Mouse (Mus musculus) CH12.LX (cell line): Measurements from ENCODE around the gene Tmem212. TPM values are rescaled to one million over a fixed set of nuclear protein-coding genes. Genes with fewer than 3 reads are reported as not detected.

ENCODE experiments used
- DNase-seq: peaks from one replicate; pipeline ENCODE4 v3.0.0-alpha.2; 2013; ENCODE audit errors: extremely low read depth
- H3K27ac ChIP-seq: 2 replicates; pipeline ENCODE4 v1.5.1; 2012; ENCODE audit warnings: low read depth, mild to moderate bottlenecking, control low read depth, moderate library complexity; ENCODE audit not compliant: insufficient read depth
- H3K27me3 ChIP-seq: replicated peaks from 2 replicates; pipeline ENCODE3; 2012; ENCODE audit warnings: inconsistent platforms
- H3K36me3 ChIP-seq, 2 experiments: replicated peaks in 1 of 2; 2 replicates each; pipeline versions ENCODE3 to v1.6.1; 2012; ENCODE audit warnings: inconsistent platforms in 1 of 2, low read length in 1 of 2, mild to moderate bottlenecking in 1 of 2, mixed read lengths in 1 of 2, moderate library complexity in 1 of 2; ENCODE audit not compliant: control insufficient read depth in 1 of 2, insufficient read depth in 1 of 2
- H3K4me1 ChIP-seq, 2 experiments: 2 replicates each; pipeline ENCODE4 v1.6.1; 2012; ENCODE audit warnings: inconsistent platforms in 1 of 2, moderate library complexity in 1 of 2; ENCODE audit not compliant: insufficient read depth in 2 of 2, control insufficient read depth in 1 of 2
- H3K4me2 ChIP-seq: 2 replicates; pipeline ENCODE4 v1.6.1; 2012; ENCODE audit warnings: low read depth, mild to moderate bottlenecking, control low read depth; ENCODE audit not compliant: poor library complexity, insufficient read depth, severe bottlenecking
- H3K4me3 ChIP-seq, 3 experiments: fragments of 150-350 bp in 1 of 3; sonication (generic) in 1 of 3; replicated peaks in 1 of 3; 2 replicates each; pipeline versions ENCODE3 to v1.5.1; 2011 to 2012; ENCODE audit warnings: low read depth in 2 of 3, low read length in 2 of 3, mild to moderate bottlenecking in 2 of 3, moderate library complexity in 2 of 3, control low read depth in 1 of 3, improper control_type of control experiment in 1 of 3, inconsistent platforms in 1 of 3, mixed read lengths in 1 of 3; ENCODE audit not compliant: poor library complexity in 1 of 3
- H3K79me2 ChIP-seq: replicated peaks from 2 replicates; pipeline ENCODE4 v1.6.1; 2012; ENCODE audit warnings: mild to moderate bottlenecking, moderate library complexity; ENCODE audit not compliant: control insufficient read depth, poor library complexity, insufficient read depth, severe bottlenecking; ENCODE audit errors: extremely low read depth
- H3K9ac ChIP-seq: 2 replicates; pipeline ENCODE4 v1.6.1; 2012; ENCODE audit warnings: low read depth, mild to moderate bottlenecking, control low read depth, moderate library complexity; ENCODE audit not compliant: insufficient read depth
- H3K9me3 ChIP-seq: replicated peaks from 2 replicates; pipeline ENCODE3; 2012; ENCODE audit warnings: low read length, inconsistent platforms, mixed read lengths
- CHD1 ChIP-seq: IDR thresholded peaks from 2 replicates; pipeline ENCODE4 v1.6.1; 2012; ENCODE audit warnings: low read depth, low read length, improper control_type of control experiment, inconsistent platforms
- CTCF ChIP-seq, 2 experiments: IDR thresholded peaks in 1 of 2; conservative IDR thresholded peaks in 1 of 2; 2 replicates each; pipeline ENCODE4 v1.5.1; 2011 to 2012; ENCODE audit warnings: low read depth in 2 of 2, low read length in 2 of 2, improper control_type of control experiment in 1 of 2, inconsistent platforms in 1 of 2, mild to moderate bottlenecking in 1 of 2, moderate library complexity in 1 of 2
- E2F4 ChIP-seq: IDR thresholded peaks from 2 replicates; pipeline ENCODE4 v1.6.1; 2011; ENCODE audit warnings: low read depth, low read length, improper control_type of control experiment; ENCODE audit not compliant: insufficient replicate concordance
- ELF1 ChIP-seq: IDR thresholded peaks from 2 replicates; pipeline ENCODE4 v1.6.1; 2014; ENCODE audit warnings: low read depth, mild to moderate bottlenecking, inconsistent platforms, low read length, improper control_type of control experiment
- EP300 ChIP-seq: IDR thresholded peaks from 2 replicates; pipeline ENCODE4 v1.6.1; 2011; ENCODE audit warnings: low read length, improper control_type of control experiment
- GABPA ChIP-seq: IDR thresholded peaks from 2 replicates; pipeline ENCODE4 v1.6.1; 2012; ENCODE audit warnings: low read depth, low read length, improper control_type of control experiment, inconsistent platforms; ENCODE audit not compliant: insufficient replicate concordance
- HCFC1 ChIP-seq: IDR thresholded peaks from 2 replicates; pipeline ENCODE4 v1.6.1; 2012; ENCODE audit warnings: low read depth, mild to moderate bottlenecking, inconsistent platforms, low read length, improper control_type of control experiment
- IRF4 ChIP-seq: IDR thresholded peaks from 2 replicates; pipeline ENCODE4 v1.6.1; 2014; ENCODE audit warnings: low read depth, mild to moderate bottlenecking, inconsistent platforms, low read length, improper control_type of control experiment
- JUN ChIP-seq: IDR thresholded peaks from 2 replicates; pipeline ENCODE4 v1.6.1; 2011; ENCODE audit warnings: low read depth, mild to moderate bottlenecking, low read length, improper control_type of control experiment, moderate library complexity; ENCODE audit not compliant: insufficient read depth
- MAFK ChIP-seq: IDR thresholded peaks from 2 replicates; pipeline ENCODE4 v1.6.1; 2011; ENCODE audit warnings: low read length, improper control_type of control experiment; ENCODE audit not compliant: insufficient replicate concordance
- MAZ ChIP-seq: IDR thresholded peaks from 2 replicates; pipeline ENCODE4 v1.6.1; 2012; ENCODE audit warnings: low read depth, mild to moderate bottlenecking, inconsistent platforms, low read length, improper control_type of control experiment, moderate library complexity
- MEF2A ChIP-seq: IDR thresholded peaks from 2 replicates; pipeline ENCODE4 v1.6.1; 2014; ENCODE audit warnings: low read depth, mild to moderate bottlenecking, inconsistent platforms, low read length, improper control_type of control experiment, borderline replicate concordance
- MXI1 ChIP-seq: IDR thresholded peaks from 2 replicates; pipeline ENCODE4 v1.6.1; 2011; ENCODE audit warnings: mild to moderate bottlenecking, low read depth, low read length, improper control_type of control experiment
- MYC ChIP-seq: IDR thresholded peaks from 2 replicates; pipeline ENCODE4 v1.6.1; 2011; ENCODE audit warnings: low read depth, mild to moderate bottlenecking, improper control_type of control experiment, low read length
- PAX5 ChIP-seq: IDR thresholded peaks from 2 replicates; pipeline ENCODE4 v1.6.1; 2012; ENCODE audit warnings: low read length, inconsistent platforms, mixed read lengths
- POLR2A ChIP-seq: IDR thresholded peaks from 2 replicates; pipeline ENCODE4 v1.6.1; 2011; ENCODE audit warnings: low read depth, mild to moderate bottlenecking, improper control_type of control experiment, low read length
- RAD21 ChIP-seq: IDR thresholded peaks from 2 replicates; pipeline ENCODE4 v1.6.1; 2011; ENCODE audit warnings: low read depth, mild to moderate bottlenecking, low read length, improper control_type of control experiment, moderate library complexity
- SIN3A ChIP-seq: IDR thresholded peaks from 2 replicates; pipeline ENCODE4 v1.6.1; 2012; ENCODE audit warnings: low read length, improper control_type of control experiment, inconsistent platforms
- SMC3 ChIP-seq: IDR thresholded peaks from 2 replicates; pipeline ENCODE4 v1.6.1; 2011; ENCODE audit warnings: low read depth, low read length, improper control_type of control experiment
- TCF12 ChIP-seq: IDR thresholded peaks from 2 replicates; pipeline ENCODE4 v1.6.1; 2014; ENCODE audit warnings: low read depth, mild to moderate bottlenecking, inconsistent platforms, low read length, improper control_type of control experiment
- UBTF ChIP-seq: IDR thresholded peaks from 2 replicates; pipeline ENCODE4 v1.6.1; 2012; ENCODE audit warnings: low read depth, mild to moderate bottlenecking, inconsistent platforms, low read length, improper control_type of control experiment, moderate library complexity
- USF1 ChIP-seq: IDR thresholded peaks from 2 replicates; pipeline ENCODE4 v1.6.1; 2014; ENCODE audit warnings: low read depth, mild to moderate bottlenecking, inconsistent platforms, low read length, improper control_type of control experiment
- ZC3H11A ChIP-seq: IDR thresholded peaks from 2 replicates; pipeline ENCODE4 v1.6.1; 2012; ENCODE audit warnings: low read depth, mild to moderate bottlenecking, inconsistent platforms, low read length, improper control_type of control experiment
- ZMIZ1 ChIP-seq: IDR thresholded peaks from 2 replicates; pipeline ENCODE4 v1.6.1; 2012; ENCODE audit warnings: low read depth, mild to moderate bottlenecking, inconsistent platforms, low read length, improper control_type of control experiment
- ZNF384 ChIP-seq: IDR thresholded peaks from 2 replicates; pipeline ENCODE4 v1.6.1; 2012; ENCODE audit warnings: low read depth, low read length, improper control_type of control experiment, inconsistent platforms
- dilution Hi-C: fragments of 300-500 bp; cut with MboI; formaldehyde crosslinking; loops from 2 replicates; pipeline ENCODE4 v1.14.3; 2020; ENCODE audit warnings: low sequenced_read_pairs; ENCODE audit not compliant: extremely low pct_unique_long_range_greater_than_20kb, extremely low pct_ligation_motif_present
- in situ Hi-C: fragments of 300-500 bp; cut with MboI; formaldehyde crosslinking; loops from 3 replicates; pipeline ENCODE4 v1.14.3; 2019; ENCODE audit warnings: low sequenced_read_pairs, low pct_ligation_motif_present, low pct_unique_long_range_greater_than_20kb, mixed read lengths
- polyA plus RNA-seq: library from polyadenylated mRNA; unstranded; fragments of >175 nt; gene quantifications from 2 replicates; pipeline ENCODE4 v1.2.1, GENCODE M21; 2012; ENCODE audit warnings: low read depth; ENCODE audit not compliant: insufficient read length
- total RNA-seq, 2 experiments: library from RNA; depleted of rRNA; stranded (reverse); fragments of 300-350 nt in 1 of 2; fragments of >200 nt in 1 of 2; gene quantifications; 2 replicates each; pipeline ENCODE4 v1.2.3; 2012 to 2014

The Tmem212 gene
- total and polyA plus RNA-seq, 3 experiments = not detected

DNA sequence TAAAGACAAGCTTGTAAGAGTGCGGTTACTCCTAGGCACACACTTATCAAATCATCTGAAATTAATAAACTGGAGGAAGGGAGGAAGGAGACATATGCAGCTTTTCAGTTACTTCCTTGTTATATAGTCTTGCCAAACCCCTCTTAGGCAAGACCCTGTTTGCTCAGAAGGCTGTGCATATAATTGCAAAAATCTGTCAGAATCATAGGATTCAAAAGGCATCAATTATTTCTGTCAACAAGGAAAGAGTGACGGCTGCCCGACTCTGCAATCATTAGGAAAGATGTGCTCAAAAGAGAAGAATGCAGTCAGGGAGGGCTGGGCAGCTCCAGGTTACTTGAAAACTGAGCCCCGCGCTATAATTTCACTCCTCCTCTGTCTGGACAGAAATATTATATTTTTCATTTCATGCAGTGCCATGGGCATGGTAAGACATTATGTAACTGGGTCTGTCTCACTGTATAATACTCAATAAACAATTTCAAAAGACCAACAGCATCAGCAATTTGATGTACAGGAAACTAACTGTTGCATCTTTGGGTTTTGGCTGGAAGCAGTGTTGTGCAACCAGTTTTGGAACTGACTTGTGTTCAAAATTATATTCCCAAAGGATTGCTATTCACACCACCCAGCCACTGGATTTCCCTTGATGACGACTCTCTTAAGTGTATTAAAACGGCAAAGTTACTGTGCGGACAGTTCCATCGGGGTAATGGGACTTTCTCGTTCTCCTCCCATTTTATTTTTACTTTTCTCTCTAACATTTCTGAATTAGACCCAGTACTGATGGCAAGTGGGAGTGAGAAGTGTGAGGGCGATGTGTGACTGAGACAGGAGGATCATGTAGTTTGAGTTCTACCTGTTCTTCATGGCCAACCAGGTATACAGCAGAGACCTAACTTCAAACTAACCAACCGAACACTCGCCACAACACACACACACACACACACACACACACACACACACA, 41.3 kb upstream of the Tmem212 start:
- Histone ChIP-seq H3K4me1 (no peaks in the 10 kb centered on the region), H3K4me3 (no peak overlapping the region), H3K9me3 (peaks cover 63% of the 10 kb centered on the region), H3K36me3 (no peaks in the 10 kb centered on the region), H3K79me2 (no peaks in the 10 kb centered on the region), H3K27me3 (no peaks in the 10 kb centered on the region), H3K4me2 (no peak overlapping the region), H3K9ac (no peak overlapping the region), H3K27ac (no peak overlapping the region)
- no peak for TF ChIP-seq RAD21
- TF ChIP-seq SIN3A = no peak
- no peak for TF ChIP-seq ZC3H11A
- no peak for TF ChIP-seq PAX5
- TF ChIP-seq POLR2A = no peak
- TF ChIP-seq E2F4 = no peak
- no peak for TF ChIP-seq CTCF (conservative IDR thresholded peaks at IDR 0.05 in 1 of 2, IDR thresholded peaks at IDR 0.05 in 1 of 2; ENCODE audit: low read depth in 2 of 2, low read length in 2 of 2)
- no peak for TF ChIP-seq JUN
- no peak for TF ChIP-seq EP300
- no peak for TF ChIP-seq ZNF384
- TF ChIP-seq CHD1 = no peak
- no peak for TF ChIP-seq MYC
- TF ChIP-seq MXI1 = no peak
- no peak for TF ChIP-seq GABPA
- TF ChIP-seq HCFC1 = no peak
- dilution Hi-C loops (no loop called here), in situ Hi-C loops (no loop called here)
- no peak for DNase-seq

DNA sequence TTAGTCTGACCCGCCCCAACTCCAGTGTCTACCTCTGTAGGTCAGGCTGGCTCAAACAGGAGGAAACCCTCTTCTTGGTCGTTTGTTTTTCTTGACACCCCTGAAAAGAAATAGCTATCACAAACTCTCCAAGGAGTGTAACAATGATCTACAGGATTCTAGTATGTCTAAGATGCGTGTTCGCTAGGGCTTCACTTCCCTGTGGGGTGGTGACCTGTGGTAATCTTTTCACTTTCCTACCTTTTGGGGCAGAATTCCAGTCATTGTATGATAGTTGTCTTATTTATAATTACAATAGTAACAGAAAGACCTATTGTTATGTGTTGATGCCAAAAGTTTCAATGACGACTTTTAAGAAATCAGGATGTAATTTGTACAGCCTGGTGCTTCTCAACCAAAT, 40.6 kb upstream of the Tmem212 start:
- no peak for DNase-seq
- Histone ChIP-seq H3K4me1 (no peaks in the 10 kb centered on the region), H3K4me2 (no peak overlapping the region), H3K27ac (no peak overlapping the region), H3K36me3 (no peaks in the 10 kb centered on the region), H3K79me2 (no peaks in the 10 kb centered on the region), H3K9ac (no peak overlapping the region), H3K27me3 (no peaks in the 10 kb centered on the region), H3K4me3 (no peak overlapping the region), H3K9me3 (peaks cover 60% of the 10 kb centered on the region)
- TF ChIP-seq SMC3 = no peak
- TF ChIP-seq MAFK = no peak
- no peak for TF ChIP-seq ELF1
- no peak for TF ChIP-seq CTCF (conservative IDR thresholded peaks at IDR 0.05 in 1 of 2, IDR thresholded peaks at IDR 0.05 in 1 of 2; ENCODE audit: low read depth in 2 of 2, low read length in 2 of 2)
- TF ChIP-seq MYC = no peak
- TF ChIP-seq USF1 = no peak
- no peak for TF ChIP-seq ZMIZ1
- no peak for TF ChIP-seq MAZ
- no peak for TF ChIP-seq IRF4
- no peak for TF ChIP-seq MEF2A
- no peak for TF ChIP-seq TCF12
- no peak for TF ChIP-seq UBTF
- no peak for TF ChIP-seq POLR2A
- dilution Hi-C loops (no loop called here), in situ Hi-C loops (no loop called here)
